Mouse (Mus musculus) ES-Bruce4 (cell line): ENCODE results near the gene Sema6b.

Experiments used
- CTCF ChIP-seq: IDR thresholded peaks from one replicate; pipeline ENCODE4 v1.8.1; 2011; ENCODE audit warnings: low read depth, low read length
- EP300 ChIP-seq: IDR thresholded peaks from 2 replicates; pipeline ENCODE4 v1.6.1; 2011; ENCODE audit warnings: low read depth, low read length; ENCODE audit not compliant: insufficient read depth

GRCm38 (mm10) chr17:56132661-56133060 is 7.5 kb downstream of the Sema6b start:
- TF ChIP-seq EP300 = no peak
- peak; percentile 69 for TF ChIP-seq CTCF
